Mouse (Mus musculus): ENCODE data around the gene Dnm1.
A peak's percentile ranks its signal among the peaks of the same experiment; 100 is the strongest.

Dnm1 gene

DNA sequence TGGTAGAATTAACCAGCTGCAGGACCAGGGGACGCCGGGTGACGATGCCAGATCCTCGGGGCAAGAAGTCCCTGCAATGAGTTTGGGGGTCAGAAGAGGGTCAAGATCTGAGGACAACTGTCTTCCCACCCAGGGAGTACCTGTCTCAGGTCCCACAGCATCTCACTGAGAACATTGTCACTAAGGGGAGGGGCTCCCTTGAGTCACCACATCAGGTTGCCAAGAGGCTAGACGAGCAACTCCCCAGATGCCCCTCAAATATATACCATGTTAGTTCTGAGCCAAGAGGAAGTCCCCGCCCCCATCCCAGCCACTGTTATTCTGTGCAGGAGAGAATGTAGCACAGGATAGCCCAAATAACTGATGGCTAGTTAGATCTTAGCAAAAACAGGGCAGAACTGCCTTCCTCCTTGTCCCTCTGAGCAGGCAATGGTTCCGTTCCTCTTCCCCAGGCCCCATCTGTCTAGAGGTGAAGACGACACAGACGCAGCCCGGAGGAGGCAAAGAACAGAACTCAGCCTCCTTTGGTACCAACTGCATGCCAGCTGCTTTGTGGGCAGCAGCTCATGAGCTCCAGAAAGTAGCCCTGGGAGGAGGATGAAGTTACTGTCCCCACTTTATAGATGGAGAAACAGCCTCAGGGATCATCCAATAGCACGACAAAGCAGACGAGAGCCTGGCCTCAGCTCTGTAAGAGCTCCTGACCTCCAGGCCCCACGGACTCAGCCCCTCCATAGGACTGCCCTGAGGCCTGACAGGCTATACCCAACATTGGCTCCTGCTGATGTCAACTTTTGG, 12.1 kb downstream of the Dnm1 start:
- DNase-seq (ENCODE audit: low spot score in 2 of 2), result no peak

DNA sequence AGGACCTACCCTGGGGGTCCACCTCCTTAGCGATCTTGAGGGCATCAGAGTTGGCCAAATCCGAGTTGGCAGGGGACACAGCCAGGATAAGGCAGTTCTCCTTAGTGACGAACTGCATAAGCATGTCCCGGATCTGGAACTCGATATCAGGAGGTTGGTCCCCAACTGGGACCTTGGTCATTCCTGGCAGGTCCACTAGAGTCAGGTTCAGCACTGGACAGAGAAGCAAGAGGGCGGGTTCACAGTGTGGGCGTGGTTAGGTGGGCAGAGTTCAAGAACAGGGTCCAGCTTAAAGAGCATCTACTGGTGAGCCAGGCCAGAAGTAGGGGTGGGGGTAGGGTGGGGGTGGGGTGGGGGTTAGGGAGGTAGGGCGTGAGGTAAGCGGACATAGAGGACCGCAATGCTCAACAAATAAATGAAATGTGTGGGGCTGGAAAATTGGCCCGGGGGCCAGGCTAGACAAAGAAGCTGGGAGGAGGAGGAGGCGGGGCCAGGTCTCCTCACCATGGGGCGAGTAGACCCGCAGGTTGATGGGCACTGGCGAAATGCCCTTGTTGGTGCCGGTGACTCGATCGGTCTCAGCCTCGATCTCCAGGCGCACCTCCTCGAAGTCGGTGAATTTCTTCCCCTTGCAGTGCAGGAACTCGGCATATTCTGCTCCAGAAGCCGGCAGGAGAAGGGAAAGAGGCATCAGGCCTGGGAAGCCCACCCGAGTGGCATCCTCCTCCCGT, 13.1 kb downstream of the Dnm1 start:
- no peak for DNase-seq (ENCODE audit: low spot score in 2 of 2)

DNA sequence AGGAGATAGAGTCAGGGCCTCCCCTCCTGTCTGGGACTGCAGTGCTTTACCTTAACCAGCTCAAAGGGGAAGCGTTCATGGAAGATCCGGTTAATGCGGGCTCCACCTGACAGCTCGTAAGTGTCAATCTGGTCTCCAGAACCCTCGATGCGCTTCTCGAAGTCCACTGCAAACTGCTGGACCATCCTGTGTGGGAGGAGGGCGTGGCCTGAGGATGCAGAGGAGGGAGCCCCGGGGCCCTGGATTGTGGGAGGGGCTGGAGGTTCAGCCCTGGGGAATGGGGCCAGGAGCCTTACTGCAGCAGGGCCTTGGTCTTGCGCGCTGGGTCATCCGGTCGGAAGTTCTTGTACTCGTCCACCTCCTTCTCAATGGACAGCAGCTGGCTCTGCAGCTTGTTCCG, 17.2 kb downstream of the Dnm1 start:
- no peak for DNase-seq (ENCODE audit: low spot score in 2 of 2)

DNA sequence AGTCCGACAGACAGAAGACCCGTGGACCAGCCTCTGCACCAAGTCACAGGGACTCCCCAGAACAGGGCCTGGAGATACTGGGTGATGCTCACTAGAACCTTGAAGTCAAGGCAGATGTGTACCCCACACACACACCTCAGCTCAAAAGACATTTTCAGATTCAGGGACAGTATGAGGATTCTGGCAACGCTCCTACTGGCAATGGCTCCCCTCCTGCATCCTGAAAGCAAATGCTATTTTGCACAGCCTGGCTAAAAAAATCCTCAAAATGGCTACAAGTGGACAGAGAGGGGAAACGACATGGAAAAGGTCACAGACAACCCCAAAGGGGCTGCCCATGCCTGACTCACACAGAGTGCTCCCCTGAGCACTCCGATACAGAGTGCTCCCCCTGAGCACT, 21.0 kb downstream of the Dnm1 start:
- DNase-seq (ENCODE audit: low spot score in 2 of 2), result peak in 1 of 2 experiments; percentile 28

DNA sequence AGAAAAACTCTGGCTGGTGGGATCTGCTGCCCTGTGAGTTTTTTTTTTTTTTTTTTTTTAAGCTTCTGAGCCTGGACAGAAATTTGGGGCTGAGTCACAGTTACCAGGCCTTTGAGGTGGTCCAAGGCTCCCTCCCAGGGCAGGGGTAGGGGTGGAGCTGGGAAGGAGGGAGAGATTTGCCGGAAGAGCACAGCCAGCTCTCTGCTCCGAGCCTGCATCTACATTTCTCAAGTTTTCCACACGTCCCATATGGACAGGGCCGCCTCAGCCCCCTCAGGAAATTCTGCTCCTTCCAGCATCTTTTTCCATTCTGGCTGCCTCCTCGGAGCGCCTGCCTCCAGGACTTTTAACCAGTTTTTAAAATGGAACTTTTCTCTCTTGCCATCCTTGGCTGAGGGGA, 23.6 kb downstream of the Dnm1 start:
- DNase-seq (ENCODE audit: low spot score in 2 of 2), result peak in 1 of 2 experiments; percentile 39

DNA sequence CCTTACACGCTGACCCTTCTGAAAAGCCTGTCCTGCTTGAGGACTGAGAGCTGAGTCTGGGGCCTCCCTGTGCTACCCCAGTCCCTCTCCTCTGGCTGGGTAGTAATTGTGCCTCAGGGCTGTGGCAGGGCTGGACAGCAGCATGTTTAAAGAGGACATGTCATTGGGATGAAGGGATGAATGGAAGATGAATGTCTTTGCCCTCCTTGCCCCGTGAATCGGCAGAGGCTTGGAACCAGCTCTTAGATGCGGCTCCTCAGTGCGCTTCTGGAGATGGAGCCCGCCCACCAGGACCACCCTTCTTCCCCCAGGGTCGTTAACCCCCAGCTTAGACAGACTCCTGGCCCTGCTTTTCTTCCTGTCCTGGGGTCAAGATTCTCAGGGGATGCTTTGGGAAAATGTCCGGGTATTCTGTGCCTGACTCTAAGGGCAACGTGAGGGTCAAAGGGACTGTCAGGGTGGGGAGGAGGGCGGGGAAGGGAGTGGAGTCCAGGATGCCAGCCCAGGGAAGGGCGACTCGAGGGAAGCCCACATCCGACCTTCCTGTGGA, 24.2 kb downstream of the Dnm1 start:
- DNase-seq (ENCODE audit: low spot score in 2 of 2), result no peak

DNA sequence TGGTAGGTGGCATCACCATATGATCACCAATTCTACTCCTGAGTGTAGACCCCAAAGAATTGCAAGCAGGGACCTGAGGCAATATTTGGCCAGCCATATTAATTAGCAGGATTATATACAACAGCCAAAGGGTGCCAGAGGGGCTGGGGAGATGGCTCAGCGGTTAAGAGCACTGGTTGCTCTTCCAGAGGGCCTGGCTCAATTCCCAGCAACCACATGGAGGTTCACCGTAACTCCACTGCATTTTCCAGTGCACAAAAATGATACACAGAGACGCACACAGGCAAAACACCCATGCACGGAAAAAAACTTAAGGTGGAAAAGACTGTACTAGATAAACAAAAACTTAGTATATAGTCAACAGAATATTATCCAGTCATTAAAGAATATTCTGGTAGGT, 25.9 kb downstream of the Dnm1 start:
- no peak for DNase-seq (ENCODE audit: low spot score in 2 of 2)

DNA sequence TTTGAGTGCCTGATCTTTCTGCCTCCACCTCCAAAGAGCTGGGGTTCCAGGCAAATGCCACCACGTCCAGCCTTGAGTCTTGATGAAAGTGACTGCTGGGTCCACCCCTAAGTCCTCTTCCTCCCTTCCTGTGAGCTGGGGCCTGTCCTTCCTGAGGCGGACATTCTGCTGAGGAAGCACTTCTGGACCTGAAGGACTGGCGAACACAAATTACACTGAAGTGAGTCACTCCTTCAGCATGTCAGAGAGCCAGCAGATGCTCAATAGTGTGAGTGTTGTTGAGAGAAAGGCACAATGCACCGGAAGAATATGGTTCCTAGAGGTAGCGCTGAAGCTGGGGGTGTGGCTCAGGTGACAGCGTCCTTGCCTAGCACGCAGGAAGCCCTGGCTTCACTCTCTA, 27.8 kb downstream of the Dnm1 start:
- DNase-seq (ENCODE audit: low spot score in 2 of 2), result no peak

DNA sequence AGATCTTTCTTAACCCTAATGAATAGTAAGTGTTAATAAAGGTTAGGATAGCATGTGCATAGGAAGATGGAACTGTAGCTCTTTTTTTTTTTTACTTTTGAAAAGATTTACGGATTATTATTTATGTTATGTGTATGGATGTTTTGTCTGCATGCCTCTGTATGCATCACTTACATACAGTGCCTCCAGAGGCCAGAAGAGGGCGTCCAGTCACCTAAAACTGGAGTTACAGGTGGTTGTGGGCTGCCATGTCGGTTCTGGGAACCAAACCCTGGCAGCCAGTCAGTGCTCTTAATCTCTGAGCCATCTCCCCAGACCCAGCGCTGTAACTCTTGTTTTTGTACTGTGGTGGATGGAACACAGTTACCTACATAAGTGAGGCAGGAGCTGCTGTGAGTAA, 28.8 kb downstream of the Dnm1 start:
- no peak for DNase-seq (ENCODE audit: low spot score in 2 of 2)

DNA sequence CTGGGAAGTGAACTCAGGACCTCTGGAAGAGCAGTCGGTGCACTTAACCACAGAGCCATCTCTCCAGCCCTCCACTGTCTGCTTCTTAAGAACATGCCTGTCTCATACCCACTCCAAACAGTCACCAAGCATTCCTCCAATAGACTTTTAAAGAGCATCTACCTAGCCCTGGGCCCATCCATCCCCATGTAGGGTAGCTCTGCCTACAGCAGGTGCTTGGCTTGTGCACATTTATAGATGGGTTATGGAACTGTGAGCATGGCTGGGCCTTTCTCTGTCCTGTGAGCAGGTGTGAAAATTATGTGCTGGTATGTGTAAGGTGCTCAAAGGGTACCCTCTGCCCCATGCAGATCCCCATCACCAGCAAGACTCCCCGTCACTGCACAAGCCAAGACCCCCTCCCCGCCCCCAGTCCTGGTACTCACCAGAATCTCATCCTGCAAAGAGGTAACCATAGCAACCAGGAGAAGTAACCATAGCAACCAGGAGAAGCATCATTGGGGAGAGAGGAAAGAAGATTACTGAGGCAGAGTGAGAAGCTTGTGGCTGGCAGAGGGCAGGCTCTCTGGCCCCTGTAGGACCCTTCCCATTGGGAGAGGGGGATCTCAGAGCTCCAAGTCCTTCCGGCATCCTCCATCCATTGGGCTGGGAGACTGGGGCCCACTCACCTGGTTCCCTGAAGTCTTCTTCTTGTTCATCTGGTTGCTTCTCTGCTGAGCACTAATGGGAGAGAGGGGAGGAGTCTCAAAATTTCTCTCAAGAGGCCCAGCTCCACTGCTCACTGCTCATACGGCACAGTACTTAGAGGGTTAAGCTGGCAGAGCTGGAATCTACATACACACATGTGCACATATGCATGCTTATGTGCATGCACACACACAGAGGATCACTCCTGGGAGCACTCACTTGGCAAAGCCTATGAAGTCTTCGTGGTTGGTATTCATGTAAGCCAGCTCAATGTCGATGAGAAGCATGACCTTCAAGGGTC, 30.1 kb downstream of the Dnm1 start:
- DNase-seq (ENCODE audit: low spot score in 2 of 2), result peak; percentile 72 to 80

DNA sequence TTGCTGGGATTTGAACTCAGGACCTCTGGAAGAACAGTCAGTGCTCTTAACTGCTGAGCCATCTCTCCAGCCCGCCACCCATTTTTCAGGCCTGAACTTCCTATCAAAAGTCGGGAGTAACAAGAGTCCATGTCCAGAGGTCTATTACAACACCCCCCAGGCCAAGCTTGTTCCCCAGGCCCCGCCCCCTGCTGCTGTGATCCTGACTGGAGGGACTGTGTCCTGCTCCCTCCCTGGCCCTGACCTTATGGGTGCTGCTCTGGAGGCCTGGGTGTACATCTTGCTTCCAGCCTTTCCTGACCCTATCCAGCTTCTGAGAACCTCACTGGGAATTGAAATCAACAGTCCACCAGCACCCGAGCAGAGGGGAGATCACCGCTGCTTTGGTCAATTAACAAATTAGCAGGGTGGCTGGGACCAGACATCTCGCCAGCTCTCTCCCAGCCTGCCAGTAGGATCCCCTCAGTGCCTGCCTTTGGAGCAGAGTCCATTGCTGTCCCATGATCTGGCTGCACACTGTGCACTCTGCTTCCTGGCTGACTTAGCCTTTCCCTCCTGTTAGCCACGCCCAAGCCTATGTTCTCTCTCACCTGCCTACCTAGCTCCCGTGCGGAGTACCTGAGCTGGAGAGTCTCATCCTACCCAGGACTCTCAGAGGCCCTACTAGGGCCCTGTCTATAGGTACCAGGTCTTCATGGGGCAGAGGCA, 31.4 kb downstream of the Dnm1 start:
- no peak for DNase-seq (ENCODE audit: low spot score in 2 of 2)

DNA sequence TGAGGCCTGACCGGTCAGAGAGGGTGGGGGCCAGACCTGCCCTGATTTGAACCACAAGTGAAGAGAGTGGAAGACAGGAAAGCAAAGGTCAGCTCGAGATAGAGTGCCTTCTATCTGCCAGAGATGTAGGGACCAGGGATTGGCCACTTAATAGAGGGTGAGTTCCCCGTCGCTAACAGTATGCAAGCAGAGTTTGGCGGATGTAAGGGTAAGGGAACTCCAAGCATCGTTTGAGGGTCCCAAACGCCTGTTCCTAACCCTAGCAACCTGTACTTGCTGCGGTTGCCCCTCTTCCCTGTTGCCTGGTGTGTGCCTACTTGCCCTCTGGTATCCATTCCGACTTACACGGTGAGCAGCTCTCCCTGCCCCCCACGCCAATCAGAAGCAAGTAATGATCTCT, 32.4 kb downstream of the Dnm1 start:
- DNase-seq (ENCODE audit: low spot score in 2 of 2), result no peak

DNA sequence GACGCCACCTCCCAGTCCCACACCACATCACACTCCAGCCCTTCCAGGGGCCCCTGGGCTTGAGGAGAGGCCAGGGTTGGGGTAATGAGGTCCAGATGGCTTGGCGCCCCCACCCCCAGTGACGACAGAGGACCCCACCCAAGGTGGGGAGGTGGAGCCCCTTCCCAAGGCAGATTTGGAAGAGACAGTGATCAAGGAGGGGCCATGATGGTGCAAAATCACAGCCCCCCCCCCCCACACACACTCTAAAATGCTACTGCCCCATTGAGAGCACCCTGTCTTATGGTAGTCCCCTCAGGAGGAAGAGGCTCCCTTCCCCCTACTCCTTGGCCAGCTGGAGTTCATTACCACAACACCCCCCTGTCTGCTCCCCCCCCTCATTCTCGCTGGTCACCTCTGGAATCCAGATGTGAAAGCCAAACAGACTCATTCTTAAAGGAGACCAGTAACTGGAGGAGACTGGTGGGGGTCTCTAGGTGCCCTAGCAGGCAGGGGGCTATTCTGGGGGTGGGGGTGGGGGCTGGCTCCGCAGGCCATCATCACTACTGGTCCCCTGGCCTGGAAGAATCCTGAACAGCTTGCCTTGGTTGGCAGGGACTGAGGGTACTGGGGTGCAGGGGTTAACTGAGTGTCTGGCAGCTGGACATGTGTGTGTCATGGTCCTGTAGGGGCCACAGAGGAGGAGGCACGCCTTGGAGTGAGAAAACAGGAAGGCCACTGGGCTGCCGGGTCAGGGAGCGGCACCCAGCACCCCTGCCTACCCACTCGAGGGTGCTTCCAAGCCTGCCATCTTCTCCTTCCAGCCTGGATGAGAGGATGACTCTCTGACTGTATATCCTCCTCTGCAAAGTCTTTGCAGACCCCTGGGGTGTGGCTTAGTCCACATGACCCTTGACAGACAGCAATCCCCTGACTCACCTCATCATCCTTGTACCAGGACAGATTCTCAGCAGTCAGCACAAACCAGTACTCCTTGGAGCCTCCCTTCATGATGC, 33.3 kb downstream of the Dnm1 start:
- DNase-seq (ENCODE audit: low spot score in 2 of 2), result no peak

DNA sequence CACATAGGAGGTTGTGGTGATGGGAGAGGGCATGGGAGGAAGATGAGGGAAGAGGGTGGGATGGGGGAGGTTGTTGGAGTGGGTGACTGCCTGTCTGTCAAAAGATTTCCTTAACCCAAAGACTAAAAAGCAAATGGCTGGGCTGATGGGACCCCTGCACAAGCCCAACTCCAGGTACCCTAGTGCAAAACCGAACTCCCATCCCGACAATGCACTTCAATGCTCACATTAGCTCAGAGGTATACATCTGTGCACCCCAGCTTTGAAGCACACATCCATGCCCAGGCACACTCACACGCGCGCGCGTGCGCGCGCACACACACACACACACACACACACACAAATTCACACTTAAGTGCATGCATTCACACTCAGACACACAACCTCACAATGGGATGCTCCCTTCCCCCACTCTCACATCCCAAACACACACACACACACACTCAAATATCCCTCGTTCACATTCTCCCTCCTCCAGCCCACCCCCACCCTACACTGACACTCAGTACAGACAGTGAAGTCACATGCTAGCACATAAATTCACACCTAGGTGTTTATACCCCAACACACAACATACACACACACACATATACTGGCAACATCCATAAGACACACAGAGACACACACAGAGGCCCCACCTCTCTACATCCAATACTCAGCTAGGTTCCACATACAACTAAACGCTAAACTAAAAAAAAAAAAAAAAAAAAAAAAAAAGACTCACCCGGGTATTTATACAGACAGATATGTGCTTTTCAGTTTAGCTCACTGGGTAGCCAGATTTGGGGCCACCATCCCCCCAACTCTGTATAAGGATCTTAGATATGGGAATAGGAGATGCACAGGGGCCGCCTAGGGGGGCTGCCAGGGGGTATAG, 34.2 kb downstream of the Dnm1 start:
- no peak for DNase-seq (ENCODE audit: low spot score in 2 of 2)

DNA sequence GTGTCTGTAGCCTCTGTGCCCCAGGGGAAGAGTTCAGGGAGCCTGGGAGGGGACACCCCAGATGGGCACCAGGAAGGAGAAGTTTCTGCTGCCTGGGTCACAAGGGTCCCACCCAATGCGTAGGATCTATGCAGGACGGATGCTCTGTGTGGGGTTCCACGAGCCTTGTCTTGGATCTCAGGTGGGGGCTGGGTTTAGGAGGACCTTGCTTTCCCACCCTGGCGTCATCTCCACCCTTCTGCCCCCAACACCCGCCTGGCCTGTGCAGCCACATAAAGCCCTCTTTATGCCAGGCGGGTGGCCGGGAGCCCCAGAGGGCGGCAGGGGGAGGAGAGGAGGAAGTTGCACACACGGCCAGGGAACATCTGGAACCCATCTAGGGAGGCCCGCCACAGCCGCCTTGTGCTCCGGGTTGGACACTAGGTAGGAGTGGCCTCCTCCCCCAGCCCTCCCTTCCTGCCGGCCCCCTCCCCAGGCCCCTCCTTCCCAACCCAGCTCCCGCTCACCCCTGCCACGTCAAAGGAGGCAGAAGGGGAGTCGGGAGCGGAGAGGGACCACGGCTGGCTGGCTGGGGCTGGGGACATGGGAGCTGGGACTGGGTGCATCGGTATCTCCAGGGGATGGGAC, 35.2 kb downstream of the Dnm1 start:
- peak in 1 of 2 experiments; percentile 50 for DNase-seq (ENCODE audit: low spot score in 2 of 2)

DNA sequence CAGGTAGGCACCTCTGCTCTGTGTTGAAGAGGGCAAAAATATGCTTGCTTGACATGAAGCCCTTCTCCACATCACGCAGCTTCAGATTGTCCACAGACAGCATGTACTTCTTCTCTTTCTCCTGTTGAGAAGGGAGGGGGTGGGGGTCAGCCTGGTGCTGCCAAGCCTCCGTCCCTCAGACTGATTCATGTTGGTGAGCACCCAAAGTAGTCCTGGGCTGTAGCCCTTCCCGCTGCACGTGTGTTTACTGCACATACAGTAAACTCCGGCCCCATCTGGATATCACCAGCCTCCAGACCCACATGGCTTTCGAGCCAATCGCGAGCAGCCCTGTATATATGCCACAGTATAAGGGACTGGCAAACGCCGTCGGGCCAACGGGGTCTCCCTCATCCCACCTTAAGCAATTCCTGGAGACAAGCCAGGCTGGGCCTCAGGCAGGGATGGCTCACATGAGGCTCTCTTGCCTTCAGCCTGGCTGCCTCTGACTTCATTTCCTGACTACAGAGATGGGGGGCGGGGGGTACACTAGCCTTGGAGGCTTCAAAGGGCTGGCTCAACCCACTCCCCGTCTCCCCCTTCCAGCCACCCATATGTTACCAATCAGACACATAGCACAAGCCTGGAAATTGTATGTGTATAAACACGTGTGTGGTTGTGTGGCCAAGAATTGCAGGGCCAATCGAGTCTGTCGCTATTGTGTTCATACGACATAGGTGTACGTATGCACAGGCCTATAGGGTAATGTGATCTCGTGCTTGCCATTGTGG, 36.1 kb downstream of the Dnm1 start:
- DNase-seq (ENCODE audit: low spot score in 2 of 2), result peak; percentile 39 to 43

DNA sequence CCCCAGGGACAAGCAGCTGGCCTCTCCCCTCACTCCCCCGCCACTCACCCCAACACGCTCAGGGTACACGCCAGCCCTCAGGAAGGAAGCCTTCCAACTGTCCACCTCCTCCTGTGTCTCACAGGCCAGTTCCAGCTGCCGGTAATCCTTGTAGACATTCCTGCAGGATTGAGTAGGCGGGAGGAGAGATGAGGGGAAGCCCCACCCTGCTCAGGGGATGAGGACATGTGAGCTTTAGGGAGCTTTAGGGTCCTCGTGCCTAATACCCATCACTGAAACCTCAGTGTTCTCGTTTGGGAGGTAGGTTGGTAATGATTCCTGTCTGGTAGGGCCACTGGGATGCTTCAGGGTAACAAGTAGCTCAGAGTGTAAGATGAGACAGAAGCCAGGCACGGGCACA, 37.4 kb downstream of the Dnm1 start:
- peak in 1 of 2 experiments; percentile 35 for DNase-seq (ENCODE audit: low spot score in 2 of 2)

DNA sequence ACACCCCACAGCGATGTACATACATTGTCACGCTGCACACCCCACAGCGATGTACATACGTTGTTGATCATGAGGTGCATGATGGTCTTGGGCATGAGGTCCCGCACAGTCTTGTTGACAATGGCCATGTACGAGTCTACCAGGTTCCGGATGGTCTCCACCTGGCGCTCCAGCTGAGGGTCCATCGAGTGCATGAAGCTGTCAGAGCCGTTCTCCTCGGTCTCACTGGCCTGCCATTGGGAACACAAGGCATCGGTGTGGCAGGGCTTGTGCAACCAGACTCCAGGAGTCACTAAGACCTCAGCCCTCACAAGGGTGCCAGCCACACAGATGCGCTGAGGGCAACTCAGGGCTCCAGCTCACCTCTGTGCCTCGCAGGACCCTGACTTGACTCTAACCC, 38.3 kb downstream of the Dnm1 start:
- DNase-seq (ENCODE audit: low spot score in 2 of 2), result peak in 1 of 2 experiments; percentile 39
